Mouse (Mus musculus) cortical plate, adult 2 months (tissue): ENCODE data around the gene Alkbh6.

Experiments
- CTCF ChIP-seq: fragments of 200-500 bp; IDR thresholded peaks from 2 replicates; pipeline ENCODE4 v1.5.1; 2011; ENCODE audit warnings: mild to moderate bottlenecking, control low read depth, low read length; ENCODE audit not compliant: insufficient read depth; ENCODE audit errors: extremely low read depth
- POLR2A ChIP-seq: fragments of 200-500 bp; IDR thresholded peaks from 2 replicates; pipeline ENCODE4 v1.6.1; 2011; ENCODE audit warnings: mild to moderate bottlenecking, low read length, control low read depth; ENCODE audit not compliant: insufficient read depth; ENCODE audit errors: extremely low read depth

DNA sequence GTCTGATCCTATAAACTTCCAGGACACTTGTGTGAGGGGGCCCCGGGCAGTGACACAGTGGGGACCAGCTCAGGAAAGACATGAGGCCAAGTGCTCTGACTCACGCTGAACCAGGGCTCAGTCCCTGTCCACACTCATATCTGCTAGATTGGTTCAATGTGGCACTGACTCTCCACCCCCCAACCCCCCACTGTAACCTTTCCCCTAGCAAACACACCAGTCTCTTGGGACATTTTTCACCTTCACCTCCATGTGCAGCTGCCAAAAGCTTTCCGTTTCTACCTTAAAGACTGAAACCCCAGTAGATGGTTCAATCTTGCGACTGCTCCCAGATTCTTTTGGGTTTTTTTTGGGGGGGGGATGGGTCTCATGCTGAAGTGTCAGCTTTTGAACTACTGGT lies 45.5 kb downstream of the Alkbh6 start:
- TF ChIP-seq CTCF (no peak), POLR2A (no peak)
